Mouse (Mus musculus) liver, adult 2 months (tissue): ENCODE results near the gene Hoxc6.

Experiments
- CTCF ChIP-seq: fragments of 200-500 bp; IDR thresholded peaks from 2 replicates; pipeline ENCODE4 v1.5.1; 2011; ENCODE audit warnings: low read depth, low read length, control low read depth
- POLR2A ChIP-seq: fragments of 200-500 bp; IDR thresholded peaks from 2 replicates; pipeline ENCODE4 v1.6.1; 2011; ENCODE audit warnings: low read length, control low read depth; ENCODE audit not compliant: insufficient read depth; ENCODE audit errors: extremely low read depth

DNA sequence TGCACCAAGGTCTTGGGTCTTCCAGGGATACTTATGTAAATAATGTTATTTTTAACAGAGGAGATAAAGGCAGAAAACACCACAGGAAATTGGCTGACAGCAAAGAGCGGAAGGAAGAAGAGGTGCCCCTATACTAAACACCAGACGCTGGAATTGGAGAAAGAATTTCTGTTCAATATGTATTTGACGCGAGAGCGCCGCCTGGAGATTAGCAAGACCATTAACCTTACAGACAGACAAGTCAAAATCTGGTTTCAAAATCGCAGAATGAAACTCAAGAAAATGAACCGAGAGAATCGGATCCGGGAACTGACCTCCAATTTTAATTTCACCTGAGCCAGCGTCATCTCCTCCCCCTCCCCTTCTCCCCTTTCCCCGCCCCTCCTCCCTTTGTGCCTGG lies 27.3 kb upstream of the Hoxc6 start:
- TF ChIP-seq CTCF: no peak
- TF ChIP-seq POLR2A: no peak
